Mouse (Mus musculus) C3H10T1/2 (cell line): ENCODE data around the gene Gprc5b. TPM values are rescaled to one million over a fixed set of nuclear protein-coding genes. Genes with fewer than 3 reads are reported as not detected.

Experiments
- polyA plus RNA-seq, 2 experiments: library from polyadenylated mRNA; unstranded; fragments of >200 nt; fragmentation: generic; extraction: Trizol; gene quantifications; one replicate each; pipeline ENCODE4 v1.2.1; 2012; ENCODE audit warnings: missing spikeins in 2 of 2

Gene Gprc5b
- 10 to 100 TPM in 1 of 2 experiments, 1 to 10 TPM in 1; 4.6 to 18.9 TPM for polyA plus RNA-seq

DNA sequence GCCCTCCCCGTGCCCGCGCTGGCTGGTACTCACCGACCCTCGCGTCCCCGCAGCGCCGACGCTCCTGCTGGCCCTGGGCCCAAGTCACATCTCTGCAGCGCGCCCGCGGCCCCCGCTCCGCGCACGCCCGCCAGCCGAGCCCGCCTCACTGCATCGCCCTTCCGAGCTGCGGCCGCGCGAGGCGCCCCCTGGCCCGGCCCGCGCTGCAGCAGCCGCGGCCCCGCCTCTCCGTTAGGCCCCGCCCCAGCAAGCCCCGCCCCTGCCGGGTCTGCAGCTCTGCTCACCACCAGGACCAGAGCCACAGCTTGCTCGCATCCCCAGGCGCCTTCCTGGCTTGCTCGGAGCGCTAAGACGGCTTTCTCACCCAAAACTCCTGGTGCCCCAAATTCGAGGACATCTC, at the start of gene Gprc5b:
TSS of gene Gprc5b (minus strand) at position 205 of the 400 bp plus-strand sequence.

Other genes with a start within 250 kb of the Gprc5b start
- 1 to 10 TPM; 1.3 to 2.0 TPM for gene Iqck, start 139.5 kb downstream of the Gprc5b start, polyA plus RNA-seq
- gene Knop1, start 139.0 kb downstream of the Gprc5b start, polyA plus RNA-seq: 10 to 100 TPM; 13.0 to 13.5 TPM
- gene Gpr139, start 189.4 kb upstream of the Gprc5b start, polyA plus RNA-seq: not detected